Mouse (Mus musculus): ENCODE results near the gene Gm6034. TPM values are rescaled to one million over a fixed set of nuclear protein-coding genes. Genes with fewer than 3 reads are reported as not detected.
"Not testable (repeated sequence)": the region's sequence is repeated elsewhere in the genome, so short reads cannot be mapped to it uniquely, and the experiment has no call there.

The Gm6034 gene
- polyA plus RNA-seq, 1 experiment from 2014 or later = not detected

- Histone ChIP-seq H3K36me3 (ENCODE audit: control insufficient read depth, insufficient read depth, low read length) (no peaks in the 10 kb centered on the region), H3K9ac (ENCODE audit: low read length) (peak overlapping the region; percentile 22), H3K27ac (ENCODE audit: low read depth) (no peak overlapping the region), H3K9me3 (ENCODE audit: control insufficient read depth, low read length) (no peaks in the 10 kb centered on the region), H3K27me3 (replicated peaks; ENCODE audit: control insufficient read depth, insufficient read depth, low read length) (peaks cover 16% of the 10 kb centered on the region), H3K4me1 (replicated peaks; ENCODE audit: control insufficient read depth, insufficient read depth, low read length) (no peaks in the 10 kb centered on the region), H3K4me3 (ENCODE audit: low read depth, low read length) (peak overlapping the region; percentile 51), H3K4me2 (ENCODE audit: low read length) (peak overlapping the region; percentile 93)
- peak; percentile 76 for ATAC-seq (replicated peaks; ENCODE audit: low FRiP score, low TSS enrichment, low read depth)
- under 1% methylated on average over 46 of the region's 46 CpGs for WGBS
- peak; percentile 80 for DNase-seq (ENCODE audit: low spot score)
Measured at GRCm38 (mm10) chr17:36083266-36083869, 40.6 kb downstream of the Gm6034 start.

- Histone ChIP-seq H3K27me3 (replicated peaks; ENCODE audit: control insufficient read depth, insufficient read depth, low read length) (peaks cover 16% of the 10 kb centered on the region), H3K9ac (ENCODE audit: low read length) (peak overlapping the region; percentile 22), H3K36me3 (ENCODE audit: control insufficient read depth, insufficient read depth, low read length) (no peaks in the 10 kb centered on the region), H3K4me2 (ENCODE audit: low read length) (peak overlapping the region; percentile 93), H3K9me3 (ENCODE audit: control insufficient read depth, low read length) (no peaks in the 10 kb centered on the region), H3K4me1 (replicated peaks; ENCODE audit: control insufficient read depth, insufficient read depth, low read length) (no peaks in the 10 kb centered on the region), H3K27ac (ENCODE audit: low read depth) (no peak overlapping the region), H3K4me3 (ENCODE audit: low read depth, low read length) (peak overlapping the region; percentile 51)
- peak; percentile 68 for DNase-seq (ENCODE audit: low spot score)
- under 1% methylated on average over 41 of the region's 42 CpGs for WGBS
- peak; percentile 47; the same call in 1 of the 2 replicates for ATAC-seq (replicated peaks; ENCODE audit: low FRiP score, low TSS enrichment, low read depth)
Measured at GRCm38 (mm10) chr17:36083870-36084451, 41.2 kb downstream of the Gm6034 start.

- H3K27ac ChIP-seq (ENCODE audit: low read depth); H3K9ac ChIP-seq (ENCODE audit: low read length); H3K4me3 ChIP-seq (ENCODE audit: low read depth, low read length); ATAC-seq (replicated peaks; ENCODE audit: low FRiP score, low TSS enrichment, low read depth); H3K4me1 ChIP-seq (replicated peaks; ENCODE audit: control insufficient read depth, insufficient read depth, low read length); H3K36me3 ChIP-seq (ENCODE audit: control insufficient read depth, insufficient read depth, low read length); H3K9me3 ChIP-seq (ENCODE audit: control insufficient read depth, low read length); H3K4me2 ChIP-seq (ENCODE audit: low read length): not testable (repeated sequence)
- DNase-seq (ENCODE audit: low spot score) = peak; percentile 16
- 63% methylated on average over 1 of the region's 1 CpGs for WGBS
- H3K27me3 ChIP-seq (replicated peaks; ENCODE audit: control insufficient read depth, insufficient read depth, low read length) = peaks cover 16% of the 10 kb centered on the region
Measured at GRCm38 (mm10) chr17:36085976-36086375, 43.2 kb downstream of the Gm6034 start.

GRCm38 (mm10) chr17:36091933-36092332, 49.2 kb downstream of the Gm6034 start:
- not testable (repeated sequence) for H3K9me3 ChIP-seq (ENCODE audit: control insufficient read depth, low read length); H3K4me3 ChIP-seq (ENCODE audit: low read depth, low read length); H3K36me3 ChIP-seq (ENCODE audit: control insufficient read depth, insufficient read depth, low read length); DNase-seq (ENCODE audit: low spot score); ATAC-seq (replicated peaks; ENCODE audit: low FRiP score, low TSS enrichment, low read depth); H3K27me3 ChIP-seq (replicated peaks; ENCODE audit: control insufficient read depth, insufficient read depth, low read length); H3K27ac ChIP-seq (ENCODE audit: low read depth); H3K4me2 ChIP-seq (ENCODE audit: low read length); H3K9ac ChIP-seq (ENCODE audit: low read length); H3K4me1 ChIP-seq (replicated peaks; ENCODE audit: control insufficient read depth, insufficient read depth, low read length)
- no CpG with 5 or more reads among the region's 2 CpGs for WGBS

GRCm38 (mm10) chr17:36092520-36092919, 49.8 kb downstream of the Gm6034 start:
- H3K4me1 ChIP-seq (replicated peaks; ENCODE audit: control insufficient read depth, insufficient read depth, low read length); H3K36me3 ChIP-seq (ENCODE audit: control insufficient read depth, insufficient read depth, low read length); H3K4me3 ChIP-seq (ENCODE audit: low read depth, low read length); H3K9ac ChIP-seq (ENCODE audit: low read length); H3K27ac ChIP-seq (ENCODE audit: low read depth); ATAC-seq (replicated peaks; ENCODE audit: low FRiP score, low TSS enrichment, low read depth); DNase-seq (ENCODE audit: low spot score); H3K27me3 ChIP-seq (replicated peaks; ENCODE audit: control insufficient read depth, insufficient read depth, low read length); H3K4me2 ChIP-seq (ENCODE audit: low read length); H3K9me3 ChIP-seq (ENCODE audit: control insufficient read depth, low read length): not testable (repeated sequence)

GRCm38 (mm10) chr17:36093936-36094335, 51.2 kb downstream of the Gm6034 start:
- no peak overlapping the region for H3K4me3 ChIP-seq (ENCODE audit: low read depth, low read length)
- H3K27ac ChIP-seq (ENCODE audit: low read depth) = no peak overlapping the region
- no peaks in the 10 kb centered on the region for H3K4me1 ChIP-seq (replicated peaks; ENCODE audit: control insufficient read depth, insufficient read depth, low read length)
- H3K27me3 ChIP-seq (replicated peaks; ENCODE audit: control insufficient read depth, insufficient read depth, low read length) = no peaks in the 10 kb centered on the region
- no peaks in the 10 kb centered on the region for H3K36me3 ChIP-seq (ENCODE audit: control insufficient read depth, insufficient read depth, low read length)
- no peak for ATAC-seq (replicated peaks; ENCODE audit: low FRiP score, low TSS enrichment, low read depth)
- no peaks in the 10 kb centered on the region for H3K9me3 ChIP-seq (ENCODE audit: control insufficient read depth, low read length)
- 25% methylated on average over 3 of the region's 3 CpGs for WGBS
- DNase-seq (ENCODE audit: low spot score) = peak; percentile 20
- no peak overlapping the region for H3K9ac ChIP-seq (ENCODE audit: low read length)
- H3K4me2 ChIP-seq (ENCODE audit: low read length) = no peak overlapping the region

- not testable (repeated sequence) for ATAC-seq (replicated peaks; ENCODE audit: low FRiP score, low TSS enrichment, low read depth); H3K27ac ChIP-seq (ENCODE audit: low read depth); H3K9ac ChIP-seq (ENCODE audit: low read length); H3K4me2 ChIP-seq (ENCODE audit: low read length); DNase-seq (ENCODE audit: low spot score); H3K27me3 ChIP-seq (replicated peaks; ENCODE audit: control insufficient read depth, insufficient read depth, low read length); H3K4me1 ChIP-seq (replicated peaks; ENCODE audit: control insufficient read depth, insufficient read depth, low read length); H3K9me3 ChIP-seq (ENCODE audit: control insufficient read depth, low read length); H3K36me3 ChIP-seq (ENCODE audit: control insufficient read depth, insufficient read depth, low read length); H3K4me3 ChIP-seq (ENCODE audit: low read depth, low read length)
- 67% methylated on average over 2 of the region's 2 CpGs for WGBS
Measured at GRCm38 (mm10) chr17:36099603-36100002, 56.8 kb downstream of the Gm6034 start.

- H3K9ac ChIP-seq (ENCODE audit: low read length); ATAC-seq (replicated peaks; ENCODE audit: low FRiP score, low TSS enrichment, low read depth); H3K27me3 ChIP-seq (replicated peaks; ENCODE audit: control insufficient read depth, insufficient read depth, low read length); H3K4me2 ChIP-seq (ENCODE audit: low read length); H3K9me3 ChIP-seq (ENCODE audit: control insufficient read depth, low read length); DNase-seq (ENCODE audit: low spot score); H3K4me1 ChIP-seq (replicated peaks; ENCODE audit: control insufficient read depth, insufficient read depth, low read length); H3K36me3 ChIP-seq (ENCODE audit: control insufficient read depth, insufficient read depth, low read length); H3K4me3 ChIP-seq (ENCODE audit: low read depth, low read length); H3K27ac ChIP-seq (ENCODE audit: low read depth): not testable (repeated sequence)
- WGBS = 89% methylated on average over 11 of the region's 12 CpGs
Measured at GRCm38 (mm10) chr17:36102091-36102490, 59.3 kb downstream of the Gm6034 start.

All from intestine, embryonic 14.5 days (tissue).